Mouse (Mus musculus): ENCODE results near the gene Fcgr1. TPM values are rescaled to one million over a fixed set of nuclear protein-coding genes. Genes with fewer than 3 reads are reported as not detected.
"Not testable (repeated sequence)": the region's sequence is repeated elsewhere in the genome, so short reads cannot be mapped to it uniquely, and the experiment has no call there.

Gene Fcgr1
- polyA plus RNA-seq, 1 experiment from 2014 or later, result 1.3 TPM

DNA sequence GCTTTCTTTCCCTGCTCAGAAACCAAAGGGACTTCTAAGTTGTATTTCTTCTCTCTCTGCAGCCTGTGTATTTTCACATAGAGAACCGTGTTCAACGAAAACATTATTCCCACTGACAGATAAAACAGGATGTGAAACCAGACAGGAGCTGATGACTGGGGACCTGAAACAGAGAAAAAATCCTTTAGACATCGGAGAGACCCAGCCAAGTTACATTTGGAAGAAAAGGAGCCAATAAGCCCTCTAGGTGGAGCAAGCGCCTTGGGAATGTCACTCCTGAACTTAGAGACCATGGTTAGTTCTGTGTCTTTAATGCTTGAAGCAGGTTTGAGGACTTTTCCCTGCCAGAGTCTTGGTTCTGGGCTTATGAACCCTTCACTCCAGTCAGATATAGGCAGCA, 9.3 kb downstream of the Fcgr1 start:
- H3K27ac ChIP-seq (replicated peaks), result no peak overlapping the region
- 0 out of 2 replicates have a peak overlapping the region, but pooled peaks have one; percentile 19 for H3K4me3 ChIP-seq
- DNase-seq (ENCODE audit: low spot score), result peak; percentile 53
- peaks cover 17% of the 10 kb centered on the region for H3K4me1 ChIP-seq
- no peaks in the 10 kb centered on the region for H3K9me3 ChIP-seq
- WGBS, result 15% methylated on average over 4 of the region's 4 CpGs
- H3K27me3 ChIP-seq (replicated peaks; ENCODE audit: low read depth, poor library complexity, severe bottlenecking), result peaks cover 55% of the 10 kb centered on the region
- no peaks in the 10 kb centered on the region for H3K36me3 ChIP-seq (replicated peaks)

DNA sequence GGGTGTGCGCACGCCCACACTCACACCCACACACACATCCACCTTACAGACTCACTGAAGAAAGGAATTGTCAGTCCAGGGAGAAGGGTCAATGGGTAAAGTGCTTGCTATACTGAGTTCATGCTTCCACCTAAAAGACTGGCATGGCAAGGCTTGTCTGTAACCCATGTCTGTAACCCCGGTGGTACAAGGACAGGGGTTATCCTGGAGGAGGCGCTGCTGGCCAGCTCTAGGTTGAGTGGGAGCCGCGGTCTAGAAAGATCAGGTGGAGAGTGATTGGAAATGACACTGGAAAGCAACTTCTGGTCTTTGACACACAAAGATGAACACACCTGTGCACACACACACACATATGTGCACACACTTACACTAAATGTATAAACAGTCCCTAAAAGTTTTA, 13.1 kb downstream of the Fcgr1 start:
- no peak overlapping the region for H3K4me3 ChIP-seq
- H3K27me3 ChIP-seq (replicated peaks; ENCODE audit: low read depth, poor library complexity, severe bottlenecking), result peaks cover 53% of the 10 kb centered on the region
- H3K27ac ChIP-seq (replicated peaks), result no peak overlapping the region
- DNase-seq (ENCODE audit: low spot score), result no peak
- peaks cover 31% of the 10 kb centered on the region for H3K4me1 ChIP-seq
- H3K36me3 ChIP-seq (replicated peaks), result no peaks in the 10 kb centered on the region
- 48% methylated on average over 6 of the region's 6 CpGs for WGBS
- no peaks in the 10 kb centered on the region for H3K9me3 ChIP-seq

DNA sequence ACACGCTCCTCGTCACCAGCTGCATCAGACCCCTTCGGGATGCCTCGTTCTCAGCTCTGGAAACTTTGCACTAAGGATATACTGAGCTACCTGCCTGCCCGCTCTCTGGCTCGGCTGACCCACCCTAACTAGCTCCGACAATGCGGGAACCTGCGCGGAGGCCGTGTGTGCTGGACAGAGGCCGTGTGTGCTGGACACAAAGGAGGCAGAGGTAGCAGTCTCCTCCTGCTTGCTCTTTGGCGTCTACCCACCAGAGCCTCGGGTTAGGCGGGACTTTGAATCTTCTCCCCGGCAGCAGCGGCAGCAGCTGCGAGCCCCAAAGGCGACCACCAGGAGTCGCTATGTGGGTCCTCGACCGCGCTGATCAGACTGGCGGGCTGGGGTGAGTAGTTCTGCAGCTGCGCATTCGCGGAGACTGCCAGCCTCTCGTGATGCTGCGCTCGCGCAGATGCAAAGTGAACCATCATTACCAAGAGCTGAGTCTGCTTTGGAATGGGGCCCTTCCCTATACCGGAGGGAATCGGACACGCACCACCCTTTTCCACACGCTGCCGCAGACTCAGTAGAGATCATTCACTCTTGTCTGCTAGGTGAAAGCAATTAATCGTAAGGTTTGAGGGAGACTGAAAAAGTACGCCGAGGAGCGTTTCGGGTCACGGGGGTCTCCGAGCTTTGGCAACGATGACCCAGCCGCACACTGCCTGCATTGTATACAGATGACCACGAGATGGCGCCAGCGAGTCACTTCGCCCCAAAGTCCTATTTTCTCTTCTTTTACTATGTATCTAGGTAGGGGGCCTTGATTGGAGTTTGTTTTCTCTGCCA, 15.8 kb downstream of the Fcgr1 start:
- H3K9me3 ChIP-seq, result no peaks in the 10 kb centered on the region
- H3K4me3 ChIP-seq, result peak overlapping the region; percentile 66
- peaks cover 28% of the 10 kb centered on the region for H3K27me3 ChIP-seq (replicated peaks; ENCODE audit: low read depth, poor library complexity, severe bottlenecking)
- WGBS, result under 1% methylated on average over 49 of the region's 49 CpGs
- H3K27ac ChIP-seq (replicated peaks), result peak overlapping the region; percentile 89
- peak; percentile 96 for DNase-seq (ENCODE audit: low spot score)
- no peaks in the 10 kb centered on the region for H3K36me3 ChIP-seq (replicated peaks)
- peaks cover 17% of the 10 kb centered on the region for H3K4me1 ChIP-seq

DNA sequence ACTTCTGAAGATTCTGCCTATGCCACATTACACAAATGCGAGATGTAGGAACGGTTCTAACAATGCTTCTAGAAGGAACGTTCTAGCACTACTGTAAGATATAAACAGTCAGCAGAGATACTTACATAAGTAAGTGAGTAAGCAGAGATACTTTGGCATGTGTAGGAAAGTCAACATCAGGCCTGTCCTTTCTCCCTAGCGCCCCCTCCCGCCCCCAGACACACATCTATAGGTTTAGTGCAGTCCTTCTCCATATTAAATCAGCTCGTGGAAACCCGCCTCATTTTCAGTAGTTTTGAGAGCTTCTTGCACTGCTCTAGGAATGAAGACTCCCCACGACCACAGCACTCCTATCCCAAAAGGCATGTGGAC, 16.4 kb downstream of the Fcgr1 start:
- no peaks in the 10 kb centered on the region for H3K9me3 ChIP-seq
- 15% methylated on average over 8 of the region's 8 CpGs for WGBS
- peaks cover 17% of the 10 kb centered on the region for H3K4me1 ChIP-seq
- peaks cover 22% of the 10 kb centered on the region for H3K27me3 ChIP-seq (replicated peaks; ENCODE audit: low read depth, poor library complexity, severe bottlenecking)
- DNase-seq (ENCODE audit: low spot score), result peak; percentile 71
- no peaks in the 10 kb centered on the region for H3K36me3 ChIP-seq (replicated peaks)
- peak overlapping the region; percentile 66 for H3K4me3 ChIP-seq
- peak overlapping the region; percentile 89 for H3K27ac ChIP-seq (replicated peaks)

DNA sequence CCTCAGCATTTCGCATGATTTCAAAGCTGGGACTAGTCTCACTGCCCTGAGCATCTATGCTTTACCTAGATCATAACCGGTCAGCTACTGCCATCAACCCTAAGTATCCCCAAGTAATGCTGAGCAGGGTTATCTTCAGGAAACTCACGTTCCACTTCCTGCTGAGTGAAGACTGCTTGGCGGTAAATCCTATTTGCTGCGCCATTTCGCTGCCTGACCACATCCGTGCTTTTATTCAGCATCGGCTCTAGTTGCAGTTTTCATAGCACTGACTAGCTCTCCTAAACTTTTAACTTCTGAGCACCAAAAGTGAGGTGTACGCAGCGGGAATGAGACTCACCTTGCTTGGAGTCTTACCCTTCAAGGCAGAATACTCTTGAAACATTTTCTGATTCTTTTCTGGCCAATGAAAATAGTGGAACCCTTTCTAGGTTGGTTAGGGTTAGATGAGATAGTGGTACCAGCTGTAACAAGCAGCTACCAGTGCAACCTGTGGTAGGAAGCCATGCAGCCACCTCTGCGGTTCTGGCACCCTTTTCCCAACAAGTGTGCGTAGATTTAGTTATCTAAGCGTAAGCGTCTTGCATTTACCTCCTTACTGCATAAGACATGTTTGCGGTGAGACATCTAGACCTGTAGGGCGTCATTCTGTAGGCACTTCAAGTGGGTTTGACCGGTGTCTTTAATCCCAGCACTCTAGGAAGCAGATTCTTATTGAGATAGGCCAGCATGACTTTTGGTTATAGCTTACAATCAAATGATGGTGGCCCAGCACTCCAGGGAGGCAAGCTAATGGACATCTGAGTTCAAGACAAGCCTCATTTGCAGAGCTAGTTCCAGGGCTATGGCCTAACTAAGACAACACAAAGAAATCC, 19.9 kb downstream of the Fcgr1 start:
- Histone ChIP-seq H3K9me3 (no peaks in the 10 kb centered on the region), H3K27me3 (replicated peaks; ENCODE audit: low read depth, poor library complexity, severe bottlenecking) (peaks cover 4% of the 10 kb centered on the region; the same call in 1 of the 2 replicates), H3K4me3 (no peak overlapping the region), H3K36me3 (replicated peaks) (no peaks in the 10 kb centered on the region), H3K4me1 (peaks cover 17% of the 10 kb centered on the region), H3K27ac (replicated peaks) (no peak overlapping the region)
- no peak for DNase-seq (ENCODE audit: low spot score)
- WGBS, result 89% methylated on average over 17 of the region's 17 CpGs

DNA sequence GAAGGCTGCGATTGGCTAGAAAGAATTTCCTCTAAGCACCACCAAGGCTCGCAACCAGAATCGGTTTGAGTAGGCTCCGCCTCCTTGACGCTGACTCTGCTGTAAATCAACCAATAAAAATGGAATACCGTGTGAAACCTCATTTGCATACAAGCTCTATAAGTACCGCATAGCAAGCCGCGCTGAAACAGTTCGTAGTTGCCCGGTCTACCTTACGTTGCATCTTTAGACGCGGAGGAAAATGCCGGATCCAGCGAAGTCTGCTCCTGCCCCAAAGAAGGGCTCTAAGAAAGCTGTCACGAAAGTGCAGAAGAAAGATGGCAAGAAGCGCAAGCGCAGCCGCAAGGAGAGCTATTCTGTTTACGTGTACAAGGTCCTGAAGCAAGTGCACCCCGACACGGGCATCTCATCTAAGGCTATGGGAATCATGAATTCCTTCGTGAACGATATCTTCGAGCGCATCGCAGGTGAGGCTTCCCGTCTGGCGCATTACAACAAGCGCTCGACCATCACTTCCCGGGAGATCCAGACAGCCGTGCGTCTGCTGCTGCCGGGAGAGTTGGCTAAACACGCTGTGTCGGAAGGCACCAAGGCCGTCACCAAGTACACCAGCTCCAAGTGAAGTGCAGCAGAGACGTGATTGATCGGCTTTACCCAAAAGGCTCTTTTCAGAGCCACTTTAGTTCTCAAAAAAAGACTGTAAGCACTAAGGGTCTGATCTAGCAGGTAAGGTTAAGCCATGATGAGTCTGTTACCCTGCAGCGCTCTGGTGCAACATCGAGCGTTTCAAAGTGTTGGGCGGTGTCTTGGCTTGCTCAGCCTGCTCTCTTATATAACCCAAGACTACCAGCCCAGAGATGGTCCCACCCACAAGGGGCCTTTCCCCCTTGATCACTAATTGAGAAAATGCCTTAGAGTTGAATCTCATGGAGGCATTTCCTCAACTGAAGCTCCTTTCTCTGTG, 24.0 kb downstream of the Fcgr1 start, which contains the start of gene Hist2h2bb:
TSS of gene Hist2h2bb (plus strand) at position 242 of the 964 bp plus-strand sequence.
- DNase-seq (ENCODE audit: low spot score), result peak; percentile 91
- H3K9me3 ChIP-seq, result no peaks in the 10 kb centered on the region
- H3K27ac ChIP-seq (replicated peaks), result peak within 1 kb of the TSS; percentile 95
- H3K27me3 ChIP-seq (replicated peaks; ENCODE audit: low read depth, poor library complexity, severe bottlenecking), result no peaks in the 10 kb centered on the region
- peak within 1 kb of the TSS; percentile 68 for H3K4me3 ChIP-seq
- H3K36me3 ChIP-seq (replicated peaks), result no peaks in the 10 kb centered on the region
- peaks cover 22% of the 10 kb centered on the region for H3K4me1 ChIP-seq
- WGBS, result under 1% methylated on average over 45 of the region's 45 CpGs

DNA sequence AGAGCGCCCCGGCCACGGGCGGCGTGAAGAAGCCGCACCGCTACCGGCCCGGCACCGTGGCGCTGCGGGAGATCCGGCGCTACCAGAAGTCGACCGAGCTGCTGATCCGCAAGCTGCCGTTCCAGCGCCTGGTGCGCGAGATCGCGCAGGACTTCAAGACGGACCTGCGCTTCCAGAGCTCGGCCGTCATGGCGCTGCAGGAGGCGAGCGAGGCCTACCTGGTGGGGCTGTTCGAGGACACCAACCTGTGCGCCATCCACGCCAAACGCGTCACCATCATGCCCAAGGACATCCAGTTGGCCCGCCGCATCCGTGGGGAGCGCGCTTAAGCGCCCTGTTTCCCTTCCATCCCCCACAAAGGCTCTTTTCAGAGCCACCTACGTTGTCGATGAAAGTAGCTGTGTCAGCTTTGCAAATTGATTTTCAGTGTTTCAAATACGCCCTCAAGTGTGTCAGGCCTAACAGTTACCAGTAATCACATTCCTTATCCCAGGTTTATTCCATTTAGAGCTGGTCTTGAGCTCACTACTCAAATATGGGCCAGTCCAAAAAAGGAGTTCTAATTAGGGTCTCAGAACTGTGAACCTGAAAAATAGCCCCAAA, 24.9 kb downstream of the Fcgr1 start:
- DNase-seq (ENCODE audit: low spot score), result peak; percentile 53
- not testable (repeated sequence) for H3K36me3 ChIP-seq (replicated peaks); H3K27me3 ChIP-seq (replicated peaks; ENCODE audit: low read depth, poor library complexity, severe bottlenecking); H3K9me3 ChIP-seq
- Histone ChIP-seq H3K4me1 (peaks cover 31% of the 10 kb centered on the region), H3K4me3 (peak overlapping the region; percentile 68), H3K27ac (replicated peaks) (peak overlapping the region; percentile 95)
- under 1% methylated on average over 11 of the region's 44 CpGs for WGBS

DNA sequence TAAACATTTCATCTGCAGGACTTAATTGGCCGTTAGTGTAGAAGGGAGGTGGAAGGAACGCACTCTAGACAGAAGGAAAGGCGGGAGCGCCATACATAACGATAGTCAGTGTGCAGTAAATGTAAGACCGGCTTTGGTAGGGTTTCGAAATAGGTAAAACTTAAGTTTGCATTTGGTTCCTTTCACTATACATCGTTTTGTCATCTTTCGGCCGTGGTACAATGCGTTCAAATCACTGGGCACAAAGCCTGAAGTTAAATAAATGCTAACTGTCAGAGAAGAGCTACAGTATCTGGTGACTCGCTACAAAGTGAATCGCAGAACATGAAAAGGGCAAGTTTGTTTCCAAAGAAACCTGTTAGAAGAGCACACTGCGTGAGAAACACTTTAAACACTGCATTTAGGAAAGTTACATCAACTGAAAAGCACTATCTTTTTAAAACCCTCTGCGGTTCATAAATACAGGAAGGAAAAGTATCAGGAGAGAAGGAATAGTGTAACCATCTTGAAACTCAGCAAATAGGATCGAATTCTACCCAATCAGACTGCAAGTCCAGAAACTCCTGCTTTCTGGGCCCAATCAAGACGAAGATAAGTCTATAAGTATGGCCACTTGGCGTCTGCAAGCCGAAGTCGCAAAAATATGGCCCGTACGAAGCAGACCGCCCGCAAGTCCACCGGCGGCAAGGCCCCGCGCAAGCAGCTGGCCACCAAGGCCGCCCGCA, 25.6 kb downstream of the Fcgr1 start, which contains the start of gene Hist2h3b:
TSS of gene Hist2h3b (plus strand) at position 604 of the 725 bp plus-strand sequence.
- H3K27ac ChIP-seq (replicated peaks), result peak within 1 kb of the TSS; percentile 95
- WGBS, result 26% methylated on average over 30 of the region's 30 CpGs

DNA sequence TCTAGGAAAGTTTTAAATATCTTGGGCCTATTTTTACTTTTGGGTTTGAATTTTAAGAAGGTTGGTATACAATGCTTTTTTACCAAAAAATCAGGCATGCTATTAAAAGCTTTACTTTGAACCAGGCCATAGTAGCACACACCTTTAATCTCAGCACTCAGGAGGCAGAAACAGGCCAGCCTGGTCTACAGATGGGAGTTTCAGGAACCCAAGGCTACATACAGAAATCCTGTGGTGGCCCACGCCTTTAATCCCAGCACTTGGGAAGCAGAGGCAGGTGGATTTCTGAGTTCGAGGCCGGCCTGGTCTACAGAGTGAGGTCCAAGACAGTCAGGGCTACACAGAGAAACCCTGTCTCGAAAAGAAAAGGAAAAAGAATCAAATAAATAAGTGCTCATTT, 26.2 kb downstream of the Fcgr1 start:
- peaks cover 36% of the 10 kb centered on the region for H3K4me1 ChIP-seq
- H3K27me3 ChIP-seq (replicated peaks; ENCODE audit: low read depth, poor library complexity, severe bottlenecking), result no peaks in the 10 kb centered on the region
- no peak for DNase-seq (ENCODE audit: low spot score)
- 79% methylated on average over 4 of the region's 4 CpGs for WGBS
- H3K4me3 ChIP-seq, result peak overlapping the region; percentile 56; the same call in 1 of the 2 replicates
- no peaks in the 10 kb centered on the region for H3K36me3 ChIP-seq (replicated peaks)
- peak overlapping the region; percentile 93 for H3K27ac ChIP-seq (replicated peaks)
- no peaks in the 10 kb centered on the region for H3K9me3 ChIP-seq

More for the DNA sequence above, 25.6 kb downstream of the Fcgr1 start, which contains the start of gene Hist2h3b:
- Histone ChIP-seq H3K36me3 (replicated peaks) (no peaks in the 10 kb centered on the region), H3K4me3 (peak within 1 kb of the TSS; percentile 68), H3K9me3 (no peaks in the 10 kb centered on the region), H3K4me1 (peaks cover 35% of the 10 kb centered on the region), H3K27me3 (replicated peaks; ENCODE audit: low read depth, poor library complexity, severe bottlenecking) (no peaks in the 10 kb centered on the region)
- peak; percentile 83 for DNase-seq (ENCODE audit: low spot score)

DNA sequence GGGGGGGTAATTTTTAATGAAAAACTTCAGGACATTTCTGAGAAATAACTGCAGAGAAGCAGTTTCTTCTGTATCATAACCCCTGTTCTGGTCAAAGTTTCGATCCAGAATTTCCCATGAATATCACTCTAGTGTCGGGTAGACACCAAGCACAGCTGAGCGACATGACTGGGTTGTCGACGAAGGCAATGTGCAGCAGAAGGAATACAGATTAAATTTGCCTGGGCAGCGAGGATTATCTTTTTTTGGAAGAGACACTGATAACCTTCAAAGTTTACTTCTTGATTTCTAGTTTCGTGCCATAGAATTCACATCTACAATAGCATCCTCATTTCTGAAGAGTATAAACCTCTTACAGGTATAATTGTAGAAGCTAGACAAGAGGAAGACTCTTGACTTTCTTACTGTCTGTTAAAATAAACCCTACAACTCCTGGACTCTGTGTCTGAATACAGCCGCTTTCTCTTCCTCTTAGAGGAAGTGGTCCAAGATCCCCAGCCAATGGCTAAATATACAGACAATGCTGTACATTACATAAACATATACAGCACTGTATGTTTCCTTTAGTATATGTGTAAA, 27.5 kb downstream of the Fcgr1 start:
- H3K27ac ChIP-seq (replicated peaks), result peak overlapping the region; percentile 93
- H3K9me3 ChIP-seq, result no peaks in the 10 kb centered on the region
- no peak for DNase-seq (ENCODE audit: low spot score)
- no peaks in the 10 kb centered on the region for H3K27me3 ChIP-seq (replicated peaks; ENCODE audit: low read depth, poor library complexity, severe bottlenecking)
- peaks cover 49% of the 10 kb centered on the region for H3K4me1 ChIP-seq
- no peaks in the 10 kb centered on the region for H3K36me3 ChIP-seq (replicated peaks)
- H3K4me3 ChIP-seq, result no peak overlapping the region
- WGBS, result 89% methylated on average over 8 of the region's 8 CpGs

Data from embryonic facial prominence, embryonic 10.5 days (tissue).